Mouse (Mus musculus) urinary bladder, adult 18-20 months (tissue): ENCODE data around the gene Trf.
"Not testable (repeated sequence)": the region's sequence is repeated elsewhere in the genome, so short reads cannot be mapped to it uniquely, and the experiment has no call there.

Experiments
- DNase-seq, 2 experiments: peaks; one replicate each; pipeline ENCODE4 v3.0.0; 2022; ENCODE audit warnings: low spot score in 2 of 2, mixed read lengths in 2 of 2

Gene Trf

GRCm38 (mm10) chr9:103224721-103225120 lies 5.5 kb downstream of the Trf start:
- no peak for DNase-seq

DNA sequence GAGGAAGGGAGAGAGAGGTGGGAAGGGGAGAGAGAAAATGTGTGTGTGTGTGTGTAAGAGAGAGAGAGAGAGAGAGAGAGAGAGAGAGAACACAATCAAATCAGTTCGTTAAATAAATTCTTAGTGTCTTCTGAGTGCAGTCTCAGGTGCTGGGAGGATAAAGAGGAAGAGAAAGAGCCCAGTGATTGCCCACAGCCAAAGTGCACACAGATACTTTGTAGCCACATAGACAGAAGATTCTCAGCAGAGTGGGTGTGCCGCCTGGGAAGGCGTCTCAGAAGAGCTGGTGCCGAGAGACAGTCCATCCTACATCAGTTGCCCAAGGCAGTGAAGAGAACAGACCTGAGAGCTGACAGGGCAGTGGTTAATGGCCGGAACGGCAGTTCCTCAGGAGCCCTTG lies 16.0 kb downstream of the Trf start:
- DNase-seq = no peak

- DNase-seq = no peak
These were observed 16.6 kb downstream of the Trf start for GRCm38 (mm10) chr9:103213631-103214030.

DNA sequence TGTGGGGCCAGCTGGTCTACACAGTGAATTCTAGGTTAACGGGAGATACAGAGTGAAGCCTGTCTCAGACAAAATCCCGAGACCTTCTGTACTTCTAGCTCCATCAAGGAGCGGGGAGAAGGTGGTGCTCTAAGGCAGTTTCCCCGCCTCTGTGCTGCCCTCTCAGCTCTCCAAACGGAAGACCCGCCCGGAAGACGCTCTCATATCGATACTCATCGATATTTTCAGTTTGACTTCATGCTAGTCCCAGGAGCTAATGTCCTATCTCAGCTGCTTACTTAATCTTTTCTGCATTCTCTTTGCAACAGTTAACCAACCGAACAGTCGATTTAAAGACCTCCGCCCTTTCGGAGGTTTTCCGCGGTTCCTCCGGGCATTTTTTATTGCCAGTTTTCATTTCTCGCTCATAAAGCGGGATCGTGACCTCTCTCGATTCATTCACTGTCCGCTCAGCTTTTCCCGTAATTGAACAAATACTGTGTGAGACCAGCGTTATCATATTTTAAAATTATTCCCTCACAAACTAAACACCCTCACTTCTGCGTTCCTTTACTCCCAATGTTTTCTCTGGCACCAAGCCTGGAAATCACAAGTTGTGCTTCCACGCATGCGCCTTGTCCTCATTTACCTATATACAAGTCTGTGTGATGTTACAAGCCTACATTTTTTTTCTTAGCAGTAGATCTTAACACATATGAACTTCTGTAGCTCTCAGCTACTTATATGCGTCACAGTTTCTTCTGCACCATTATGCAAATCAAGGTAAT lies 17.4 kb downstream of the Trf start:
- DNase-seq = no peak

- no peak for DNase-seq
These were observed 21.3 kb downstream of the Trf start for GRCm38 (mm10) chr9:103208802-103209423.

GRCm38 (mm10) chr9:103207846-103208245 lies 22.4 kb downstream of the Trf start:
- DNase-seq = peak in 1 of 2 experiments; percentile 29

DNA sequence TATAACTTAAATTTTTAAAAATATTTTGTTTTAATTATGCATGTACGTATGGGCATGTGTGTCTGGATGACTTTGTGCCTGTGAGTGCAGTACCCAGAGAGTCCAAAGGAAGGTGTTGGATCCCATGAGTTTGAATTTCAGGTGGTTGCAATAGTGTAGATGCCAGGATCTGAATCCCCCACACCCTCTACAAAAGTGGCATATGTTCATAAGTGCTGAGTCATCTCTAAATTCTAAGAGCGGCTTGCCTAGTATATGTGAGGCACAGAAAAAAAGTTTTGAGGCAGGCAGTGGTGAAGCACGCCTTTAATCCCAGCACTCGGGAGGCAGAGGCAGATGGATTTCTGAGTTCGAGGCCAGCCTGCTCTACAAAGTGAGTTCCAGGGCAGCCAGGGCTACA lies 24.5 kb downstream of the Trf start:
- no peak for DNase-seq

GRCm38 (mm10) chr9:103201561-103202260 lies 28.5 kb downstream of the Trf start, which contains the start of gene Srprb:
Srprb (minus strand) TSS chr9:103202137.
- peak; percentile 89 to 91 for DNase-seq

DNA sequence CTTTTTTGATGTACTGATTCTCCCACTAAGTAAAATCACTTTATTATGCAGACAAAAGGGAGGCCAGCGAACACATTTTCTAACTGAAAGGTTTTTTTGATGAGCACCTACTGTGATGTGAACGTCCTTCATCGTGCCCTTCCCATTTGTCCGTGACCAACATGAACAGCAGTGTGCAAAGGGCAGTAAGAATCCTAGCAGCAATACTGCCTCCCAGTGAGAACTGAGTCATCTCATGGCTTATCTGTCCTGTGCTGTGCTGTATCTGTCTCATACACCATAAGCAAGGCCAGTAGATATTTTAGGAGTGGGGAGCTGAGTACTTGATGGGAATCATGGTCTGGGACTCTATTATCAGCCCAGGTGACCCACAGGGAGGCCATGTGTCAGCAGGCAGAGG lies 41.8 kb downstream of the Trf start:
- no peak for DNase-seq

DNA sequence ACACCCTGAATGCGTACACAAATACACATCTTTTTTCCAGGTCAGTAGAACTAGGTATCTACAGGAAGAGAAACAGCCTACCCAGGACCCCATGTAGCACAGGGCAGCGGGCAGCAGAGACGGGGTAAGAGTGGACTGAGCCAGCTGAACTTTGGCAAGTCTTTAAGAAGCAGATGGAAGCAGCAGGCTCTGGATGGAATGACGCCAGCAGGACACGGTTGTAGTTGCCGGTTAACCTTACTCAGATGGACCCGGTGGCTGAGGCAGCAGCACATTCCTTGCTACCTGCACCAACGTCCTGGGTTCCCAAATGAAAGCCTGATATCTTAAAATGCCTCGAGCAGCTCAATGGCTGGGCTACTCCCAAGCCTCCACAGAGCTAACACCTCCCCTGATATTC lies 43.5 kb downstream of the Trf start:
- no peak for DNase-seq

GRCm38 (mm10) chr9:103185946-103186345 lies 44.3 kb downstream of the Trf start:
- no peak for DNase-seq

GRCm38 (mm10) chr9:103184855-103185254 lies 45.4 kb downstream of the Trf start:
- DNase-seq = no peak

DNA sequence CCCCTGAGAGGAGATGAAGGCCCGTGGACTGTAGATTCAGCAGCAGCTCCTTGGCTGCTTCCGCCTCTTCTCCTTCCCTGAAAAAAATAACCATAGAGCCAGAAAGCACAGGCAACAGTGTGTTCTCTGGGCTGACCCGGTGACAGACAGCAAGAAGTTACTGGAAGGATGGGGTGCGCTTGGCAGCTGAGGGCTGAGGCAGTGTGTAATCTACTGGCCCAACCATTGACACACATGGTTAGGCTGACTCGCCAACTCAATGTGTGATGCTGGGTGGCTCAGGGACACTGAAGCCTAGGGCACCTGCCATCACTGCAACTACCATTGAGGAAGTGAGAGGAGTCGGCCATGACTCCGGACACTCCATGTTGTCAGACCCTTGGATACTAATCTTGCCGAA lies 48.4 kb downstream of the Trf start:
- DNase-seq = no peak

GRCm38 (mm10) chr9:103180807-103181565 lies 49.3 kb downstream of the Trf start:
- DNase-seq = peak; percentile 41 to 62

DNA sequence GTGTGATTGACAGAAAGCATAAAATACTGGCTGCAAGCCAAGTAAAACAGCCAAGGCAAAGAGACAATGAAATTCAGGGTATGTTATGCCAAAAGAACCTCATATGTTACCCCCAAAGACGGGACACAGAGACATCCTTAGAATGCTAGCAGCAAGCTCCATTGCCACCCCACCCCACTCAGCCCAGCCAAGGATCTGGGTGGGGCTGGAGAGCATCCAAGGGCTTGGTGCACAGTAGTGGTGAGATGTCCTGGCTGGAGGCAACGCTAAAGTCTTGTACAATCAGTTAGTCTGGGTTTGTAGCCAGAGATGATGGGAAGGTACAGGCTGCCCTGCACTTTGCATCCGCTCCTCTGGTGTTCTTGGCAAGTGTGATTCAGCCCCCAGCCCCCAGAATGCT lies 49.9 kb downstream of the Trf start:
- DNase-seq = peak; percentile 33 to 63

DNA sequence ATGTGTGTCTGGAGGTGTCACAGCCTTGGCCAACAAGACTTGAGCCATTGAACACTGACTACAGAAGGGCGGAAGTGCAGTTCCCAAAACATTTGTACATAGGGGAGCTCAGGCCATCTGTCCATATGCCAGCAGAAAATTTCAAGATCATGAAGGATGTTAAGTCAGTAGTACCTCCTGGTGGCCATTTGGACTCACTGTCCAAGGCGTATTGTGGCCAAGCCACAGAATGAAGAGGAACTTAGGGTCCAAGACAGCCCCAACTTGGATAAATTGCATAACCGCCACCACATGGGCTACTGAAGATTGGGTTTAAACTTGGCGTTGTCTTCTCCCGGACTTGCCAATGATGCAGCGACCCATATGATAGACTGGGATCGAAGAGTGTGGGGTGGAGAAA lies 54.6 kb downstream of the Trf start:
- no peak for DNase-seq

- DNase-seq = no peak
These were observed 55.3 kb downstream of the Trf start for GRCm38 (mm10) chr9:103174771-103175519.

- no peak for DNase-seq
These were observed 61.5 kb downstream of the Trf start for GRCm38 (mm10) chr9:103168771-103169170.

GRCm38 (mm10) chr9:103168046-103168445 lies 62.2 kb downstream of the Trf start:
- no peak for DNase-seq

- DNase-seq = no peak
These were observed 66.4 kb downstream of the Trf start for GRCm38 (mm10) chr9:103163806-103164205.

GRCm38 (mm10) chr9:103155158-103155557 lies 75.1 kb downstream of the Trf start:
- not testable (repeated sequence) for DNase-seq
